Mouse (Mus musculus) liver, embryonic 14.5 days (tissue): Measurements from ENCODE around the gene Lgr6. TPM values are rescaled to one million over a fixed set of nuclear protein-coding genes. Genes with fewer than 3 reads are reported as not detected.

ENCODE experiments used
- ATAC-seq: fragments of 200-750 bp; cut with Nextera tagmentation; 2 replicates; pipeline ENCODE4 v1.8.0; 2017; ENCODE audit warnings: moderate number of reproducible peaks, mild to moderate bottlenecking, moderate library complexity; ENCODE audit not compliant: insufficient read depth
- DNase-seq, 3 experiments: peaks; one replicate each; pipeline ENCODE4 v3.0.0-alpha.2; 2012 to 2013; ENCODE audit warnings: low read depth in 3 of 3, low spot score in 3 of 3
- H3K27ac ChIP-seq: fragments of 300-500 bp; sonication (generic); 2 replicates; pipeline ENCODE4 v1.5.1; 2014; ENCODE audit warnings: moderate library complexity, mild to moderate bottlenecking, control low read depth, inconsistent platforms
- H3K27me3 ChIP-seq: fragments of 300-500 bp; sonication (generic); 2 replicates; pipeline ENCODE4 v1.6.1; 2014; ENCODE audit warnings: mild to moderate bottlenecking, low read length, moderate library complexity; ENCODE audit not compliant: control insufficient read depth, insufficient read depth
- H3K36me3 ChIP-seq: fragments of 300-500 bp; sonication (generic); replicated peaks from 2 replicates; pipeline ENCODE4 v1.6.1; 2014; ENCODE audit warnings: low read depth; ENCODE audit not compliant: control insufficient read depth, insufficient read depth
- H3K4me1 ChIP-seq, 2 experiments: fragments of 200-500 bp in 1 of 2; fragments of 300-500 bp in 1 of 2; sonication (generic) in 1 of 2; replicated peaks; 2 replicates each; pipeline ENCODE4 v1.6.1; 2012 to 2014; ENCODE audit warnings: antibody characterized with exemption in 1 of 2, inconsistent platforms in 1 of 2, low read length in 1 of 2; ENCODE audit not compliant: control insufficient read depth in 2 of 2, insufficient read depth in 2 of 2
- H3K4me2 ChIP-seq: fragments of 300-500 bp; sonication (generic); 2 replicates; pipeline ENCODE4 v1.6.1; 2014; ENCODE audit warnings: low read depth, mild to moderate bottlenecking, control low read depth, moderate library complexity
- H3K4me3 ChIP-seq, 2 experiments: fragments of 200-500 bp in 1 of 2; fragments of 300-500 bp in 1 of 2; sonication (generic) in 1 of 2; 2 replicates each; pipeline ENCODE4 v1.5.1; 2012 to 2014; ENCODE audit warnings: low read depth in 2 of 2, low read length in 2 of 2, mild to moderate bottlenecking in 2 of 2, control low read depth in 1 of 2, inconsistent platforms in 1 of 2, moderate library complexity in 1 of 2; ENCODE audit not compliant: insufficient read depth in 1 of 2
- H3K9ac ChIP-seq: fragments of 300-500 bp; sonication (generic); replicated peaks from 2 replicates; pipeline ENCODE4 v1.6.1; 2014; ENCODE audit warnings: mild to moderate bottlenecking, control low read depth, moderate library complexity
- H3K9me3 ChIP-seq: fragments of 300-500 bp; sonication (generic); 2 replicates; pipeline ENCODE4 v1.6.1; 2016; ENCODE audit warnings: low read length, mixed read lengths; ENCODE audit not compliant: control insufficient read depth
- CTCF ChIP-seq: IDR thresholded peaks from 2 replicates; pipeline ENCODE4 v1.5.1; 2016; ENCODE audit warnings: antibody characterized with exemption, low read depth, control low read depth
- EP300 ChIP-seq: IDR thresholded peaks from 2 replicates; pipeline ENCODE4 v1.6.1; 2016; ENCODE audit warnings: antibody characterized with exemption, low read depth
- WGBS: fragments of 180-500 bp; shearing (Covaris S2); extraction: QIAGEN DNeasy Blood & Tissue Kit; methylation state at CpG from one replicate; pipeline ENCODE4 v1.1.7; 2014; ENCODE audit not compliant: insufficient replicate concordance; 5-methylcytosine and 5-hydroxymethylcytosine counted together
- polyA plus RNA-seq, 2 experiments: library from polyadenylated mRNA; depleted of rRNA in 1 of 2; stranded (reverse) in 1 of 2; unstranded in 1 of 2; fragments of >200 nt; fragmentation: Nextera tagmentation in 1 of 2; extraction: Ambion mirVana in 1 of 2; gene quantifications; 2 replicates each; pipeline versions ENCODE4 v1.2.1 to v1.2.3; 2012 to 2014

Lgr6 gene
- polyA plus RNA-seq, 2 experiments = 0.02 to 0.05 TPM

- Histone ChIP-seq H3K4me3 (no peak overlapping the region), H3K4me2 (no peak overlapping the region), H3K27ac (no peak overlapping the region), H3K36me3 (no peaks in the 10 kb centered on the region), H3K27me3 (no peaks in the 10 kb centered on the region), H3K4me1 (no peaks in the 10 kb centered on the region), H3K9me3 (no peaks in the 10 kb centered on the region), H3K9ac (no peak overlapping the region)
- DNase-seq (no peak), ATAC-seq (no peak)
- 64% methylated on average over 7 of the region's 7 CpGs for WGBS
- TF ChIP-seq EP300 (no peak), CTCF (no peak)
Observed at GRCm38 (mm10) chr1:135005696-135006095, 99.4 kb downstream of the Lgr6 start.

GRCm38 (mm10) chr1:135003346-135003745 is 101.7 kb downstream of the Lgr6 start:
- no peak for ATAC-seq
- Histone ChIP-seq H3K9ac (no peak overlapping the region), H3K4me3 (no peak overlapping the region), H3K4me1 (no peaks in the 10 kb centered on the region), H3K9me3 (no peaks in the 10 kb centered on the region), H3K27me3 (no peaks in the 10 kb centered on the region), H3K4me2 (no peak overlapping the region), H3K36me3 (no peaks in the 10 kb centered on the region), H3K27ac (no peak overlapping the region)
- no peak for TF ChIP-seq EP300
- TF ChIP-seq CTCF = no peak
- 70% methylated on average over 4 of the region's 4 CpGs for WGBS
- DNase-seq = no peak

- TF ChIP-seq EP300 (no peak), CTCF (no peak)
- H3K27ac ChIP-seq = no peak overlapping the region
- ATAC-seq (no peak), DNase-seq (no peak)
- H3K9ac ChIP-seq = no peak overlapping the region
- no peak overlapping the region for H3K4me3 ChIP-seq
- no peaks in the 10 kb centered on the region for H3K27me3 ChIP-seq
- H3K36me3 ChIP-seq = no peaks in the 10 kb centered on the region
- WGBS = 43% methylated on average over 9 of the region's 9 CpGs
- H3K9me3 ChIP-seq = no peaks in the 10 kb centered on the region
- H3K4me2 ChIP-seq = no peak overlapping the region
- H3K4me1 ChIP-seq = no peaks in the 10 kb centered on the region
Observed at GRCm38 (mm10) chr1:135000527-135000926, 104.5 kb downstream of the Lgr6 start.

GRCm38 (mm10) chr1:134998231-134998630 is 106.8 kb downstream of the Lgr6 start:
- TF ChIP-seq CTCF (no peak), EP300 (no peak)
- H3K9me3 ChIP-seq = no peaks in the 10 kb centered on the region
- H3K4me1 ChIP-seq = no peaks in the 10 kb centered on the region
- ATAC-seq = no peak
- H3K36me3 ChIP-seq = no peaks in the 10 kb centered on the region
- no peak overlapping the region for H3K4me3 ChIP-seq
- no peak overlapping the region for H3K4me2 ChIP-seq
- no peak overlapping the region for H3K27ac ChIP-seq
- H3K27me3 ChIP-seq = no peaks in the 10 kb centered on the region
- WGBS = 64% methylated on average over 8 of the region's 8 CpGs
- no peak for DNase-seq
- no peak overlapping the region for H3K9ac ChIP-seq

- whole genome bisulfite sequencing = 50% methylated on average over 5 of the region's 5 CpGs
- Histone ChIP-seq H3K27me3 (no peaks in the 10 kb centered on the region), H3K9me3 (no peaks in the 10 kb centered on the region), H3K9ac (no peak overlapping the region), H3K27ac (no peak overlapping the region), H3K4me3 (no peak overlapping the region), H3K36me3 (no peaks in the 10 kb centered on the region), H3K4me2 (no peak overlapping the region), H3K4me1 (no peaks in the 10 kb centered on the region)
- no peak for TF ChIP-seq EP300
- no peak for DNase-seq
- no peak for ATAC-seq
Observed at GRCm38 (mm10) chr1:134997568-134997967, 107.5 kb downstream of the Lgr6 start.
